Mouse (Mus musculus) spleen, adult 2 months (tissue): ENCODE measurements at regions not wholly inside any gene's neighbourhood (a gene's known extent, or its start where the extent isn't known, plus 50 kb on each side); places are given as distances from the start of the nearest gene placed in this dataset.

Experiments
- CTCF ChIP-seq: fragments of 200-500 bp; IDR thresholded peaks from 2 replicates; pipeline ENCODE4 v1.5.1; 2011; ENCODE audit warnings: mild to moderate bottlenecking, inconsistent platforms; ENCODE audit not compliant: insufficient read depth, insufficient read length, insufficient replicate concordance; ENCODE audit errors: extremely low read depth
- POLR2A ChIP-seq: fragments of 200-500 bp; IDR thresholded peaks from 2 replicates; pipeline ENCODE4 v1.6.1; 2011; ENCODE audit warnings: low read depth, low read length, inconsistent platforms

- TF ChIP-seq CTCF (no peak), POLR2A (no peak)
These were observed 294.7 kb downstream of the Rps24 start for GRCm38 (mm10) chr14:24781674-24782073.
